Mouse (Mus musculus): ENCODE measurements around the gene Alg13. TPM values are rescaled to one million over a fixed set of nuclear protein-coding genes. Genes with fewer than 3 reads are reported as not detected.

The Alg13 gene
- polyA plus RNA-seq (2015; fragmentation: Illumina TruSeq; extraction: RNeasy Lipid Tissue Mini Kit (QIAGEN cat#74804); ENCODE audit: insufficient read depth, low read depth, low replicate concordance), result 3.2 TPM

DNA sequence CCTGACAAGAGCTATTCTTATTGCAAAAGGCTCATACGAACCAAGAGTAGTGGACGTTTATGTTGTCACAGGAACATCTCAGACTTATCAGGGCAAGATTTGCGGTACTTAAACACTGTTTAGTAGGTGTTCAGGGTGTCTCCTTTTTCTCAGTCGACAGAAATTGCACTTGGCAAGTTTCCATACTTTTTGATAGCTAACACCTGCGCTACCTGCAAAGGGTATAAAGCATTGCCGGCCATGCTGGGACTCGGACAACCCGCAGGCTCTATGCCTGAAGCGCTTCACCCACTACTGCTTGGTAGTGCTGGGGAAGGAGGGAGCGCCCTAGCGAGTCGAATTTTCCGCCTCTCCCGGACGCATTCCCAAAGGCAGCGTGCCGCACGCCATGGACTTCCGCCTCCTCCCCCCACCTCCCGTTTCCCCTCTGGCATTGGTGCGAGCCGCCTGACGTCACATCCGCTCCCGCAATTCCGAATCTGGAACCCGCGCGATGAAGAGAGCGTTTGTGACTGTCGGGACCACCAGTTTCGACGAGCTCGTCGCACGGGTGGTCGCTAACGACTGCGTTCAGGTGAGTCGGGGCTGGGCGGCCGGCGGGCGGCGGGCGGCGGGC is at the start of gene Alg13:
Gene Alg13 (plus strand): TSS at position 257 of the 616 bp plus-strand sequence.

Other genes with a start within 250 kb of the Alg13 start
- gene A730046J19Rik, start 164.1 kb upstream of the Alg13 start, polyA plus RNA-seq (2015; fragmentation: Illumina TruSeq; extraction: RNeasy Lipid Tissue Mini Kit (QIAGEN cat#74804); ENCODE audit: insufficient read depth, low read depth, low replicate concordance), result 0.83 TPM
- gene Trpc5os, start 138.8 kb downstream of the Alg13 start, polyA plus RNA-seq (2015; fragmentation: Illumina TruSeq; extraction: RNeasy Lipid Tissue Mini Kit (QIAGEN cat#74804); ENCODE audit: insufficient read depth, low read depth, low replicate concordance), result not detected